Mouse (Mus musculus): Measurements from ENCODE around the gene Antxr2. TPM values are rescaled to one million over a fixed set of nuclear protein-coding genes. Genes with fewer than 3 reads are reported as not detected.

Antxr2 gene
- polyA plus RNA-seq, 2 experiments = 1.1 to 4.0 TPM

DNA sequence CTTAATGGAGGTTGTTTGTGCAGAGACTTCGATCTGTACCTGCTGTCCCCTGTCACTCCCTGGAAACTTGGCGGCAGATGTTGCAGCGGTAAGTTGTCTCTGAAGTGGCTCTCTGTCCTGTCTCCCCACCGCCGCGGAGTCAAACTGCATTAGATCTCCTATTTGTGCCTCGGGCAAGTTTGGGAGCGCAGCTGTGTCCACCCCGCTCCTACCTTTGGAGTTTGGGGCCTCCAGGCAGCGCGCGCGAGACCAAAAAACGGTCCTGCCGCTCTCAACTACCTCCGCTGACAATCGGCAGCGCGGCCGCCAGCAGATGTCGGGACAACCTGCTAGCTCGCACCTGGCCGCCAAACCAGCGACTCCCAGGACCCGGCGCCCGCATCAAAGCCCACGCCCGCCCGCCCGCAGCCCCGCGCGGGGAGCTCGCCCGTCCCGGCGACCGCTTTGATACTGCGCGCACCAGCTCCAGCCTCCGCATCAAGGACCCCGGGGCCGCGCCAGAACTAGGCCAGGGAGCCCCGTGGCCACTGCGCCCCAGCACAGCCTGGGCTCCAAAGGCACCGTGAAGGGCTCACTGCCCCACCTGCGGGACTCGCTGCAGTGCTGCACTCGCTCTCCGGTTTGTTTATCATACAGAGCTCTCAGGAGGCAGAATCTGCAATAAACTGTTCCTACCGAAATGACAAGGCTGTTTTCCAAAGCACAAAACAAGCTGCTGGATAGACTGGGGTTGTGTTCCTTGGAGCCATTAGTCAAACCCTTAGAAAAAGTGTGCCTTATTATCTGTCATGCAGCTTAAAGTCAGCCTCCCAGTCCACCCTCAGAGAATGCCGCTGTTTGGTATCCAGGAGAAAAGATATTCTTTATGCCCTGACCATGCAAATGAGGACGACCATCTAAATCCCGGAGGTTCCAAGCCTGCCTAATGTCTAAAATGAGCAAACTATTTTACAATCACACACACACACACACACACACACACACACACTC lies 95.4 kb downstream of the Antxr2 start:
- WGBS (ENCODE audit: insufficient replicate concordance) = 6% methylated on average over 56 of the region's 56 CpGs
- DNase-seq (ENCODE audit: low read depth in 3 of 3, low spot score in 3 of 3) = no peak
- Histone ChIP-seq H3K9me3 (ENCODE audit: control insufficient read depth, low read length) (no peaks in the 10 kb centered on the region), H3K4me3 (ENCODE audit: insufficient read depth in 1 of 2, low read depth in 2 of 2, low read length in 2 of 2) (peak overlapping the region; percentile 9 to 22; a peak in 1 of 4 replicates), H3K4me2 (ENCODE audit: low read depth) (peak overlapping the region; percentile 40), H3K9ac (replicated peaks) (no peak overlapping the region), H3K4me1 (replicated peaks; ENCODE audit: control insufficient read depth in 2 of 2, insufficient read depth in 2 of 2, low read length in 1 of 2) (no peaks in the 10 kb centered on the region), H3K27me3 (ENCODE audit: control insufficient read depth, insufficient read depth, low read length) (peaks cover 6% of the 10 kb centered on the region; the same call in 1 of the 2 replicates), H3K27ac (no peak overlapping the region), H3K36me3 (replicated peaks; ENCODE audit: control insufficient read depth, insufficient read depth, low read depth) (no peaks in the 10 kb centered on the region)
- TF ChIP-seq CTCF (IDR thresholded peaks at IDR 0.05; ENCODE audit: low read depth) (peak; percentile 20), EP300 (IDR thresholded peaks at IDR 0.05; ENCODE audit: low read depth) (no peak)
- no peak for ATAC-seq (ENCODE audit: insufficient read depth)

DNA sequence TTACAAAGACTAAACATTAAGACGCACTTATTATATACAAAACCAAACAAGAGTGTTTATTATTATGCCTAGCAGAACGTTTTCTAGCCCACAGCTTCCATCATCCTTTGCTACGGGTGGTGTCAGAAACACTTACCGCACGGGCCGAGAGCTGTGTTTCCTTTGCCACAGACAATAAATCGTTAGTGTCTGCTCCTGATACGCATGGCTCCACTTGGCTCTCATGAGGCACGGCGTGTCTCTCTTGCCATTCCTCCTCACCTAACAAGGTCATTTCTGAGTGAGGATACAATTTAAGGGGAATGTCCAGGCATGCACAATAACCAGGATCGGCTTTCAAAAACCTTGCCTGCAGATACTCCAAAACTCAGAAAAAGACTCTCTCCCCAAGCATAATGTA lies 113.2 kb downstream of the Antxr2 start:
- Histone ChIP-seq H3K4me2 (ENCODE audit: low read depth) (no peak overlapping the region), H3K4me1 (replicated peaks; ENCODE audit: control insufficient read depth in 2 of 2, insufficient read depth in 2 of 2, low read length in 1 of 2) (no peaks in the 10 kb centered on the region), H3K9me3 (ENCODE audit: control insufficient read depth, low read length) (no peaks in the 10 kb centered on the region), H3K36me3 (replicated peaks; ENCODE audit: control insufficient read depth, insufficient read depth, low read depth) (no peaks in the 10 kb centered on the region), H3K9ac (replicated peaks) (no peak overlapping the region), H3K27ac (no peak overlapping the region), H3K4me3 (ENCODE audit: insufficient read depth in 1 of 2, low read depth in 2 of 2, low read length in 2 of 2) (no peak overlapping the region), H3K27me3 (ENCODE audit: control insufficient read depth, insufficient read depth, low read length) (no peaks in the 10 kb centered on the region)
- ATAC-seq (ENCODE audit: insufficient read depth) (no peak), DNase-seq (ENCODE audit: low read depth in 3 of 3, low spot score in 3 of 3) (no peak)
- no peak for TF ChIP-seq CTCF (IDR thresholded peaks at IDR 0.05; ENCODE audit: low read depth)
- TF ChIP-seq EP300 (IDR thresholded peaks at IDR 0.05; ENCODE audit: low read depth) = no peak
- 64% methylated on average over 11 of the region's 11 CpGs for WGBS (ENCODE audit: insufficient replicate concordance)

DNA sequence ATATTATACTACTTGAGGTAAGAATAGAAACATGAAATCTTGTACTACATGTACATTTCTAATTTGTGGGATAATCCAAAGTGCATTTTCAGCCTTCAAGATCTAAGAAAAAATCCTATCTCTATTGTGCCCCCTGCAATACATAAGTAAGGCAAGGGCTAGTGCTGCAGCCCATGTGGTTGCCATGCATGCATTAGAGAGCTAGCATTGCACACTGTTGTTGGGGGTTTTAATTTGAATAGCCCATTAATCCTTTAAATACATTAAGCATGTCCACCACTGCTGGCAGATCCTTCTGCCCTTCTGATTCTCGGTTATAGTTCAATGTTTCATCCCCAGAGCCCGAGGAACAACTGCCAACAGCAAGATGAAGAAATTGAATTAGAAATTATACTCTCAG lies 116.0 kb downstream of the Antxr2 start:
- Histone ChIP-seq H3K4me3 (ENCODE audit: insufficient read depth in 1 of 2, low read depth in 2 of 2, low read length in 2 of 2) (no peak overlapping the region), H3K9me3 (ENCODE audit: control insufficient read depth, low read length) (no peaks in the 10 kb centered on the region), H3K36me3 (replicated peaks; ENCODE audit: control insufficient read depth, insufficient read depth, low read depth) (no peaks in the 10 kb centered on the region), H3K27ac (no peak overlapping the region), H3K4me1 (replicated peaks; ENCODE audit: control insufficient read depth in 2 of 2, insufficient read depth in 2 of 2, low read length in 1 of 2) (no peaks in the 10 kb centered on the region), H3K27me3 (ENCODE audit: control insufficient read depth, insufficient read depth, low read length) (no peaks in the 10 kb centered on the region), H3K4me2 (ENCODE audit: low read depth) (no peak overlapping the region), H3K9ac (replicated peaks) (no peak overlapping the region)
- TF ChIP-seq CTCF (IDR thresholded peaks at IDR 0.05; ENCODE audit: low read depth) (no peak), EP300 (IDR thresholded peaks at IDR 0.05; ENCODE audit: low read depth) (no peak)
- ATAC-seq (ENCODE audit: insufficient read depth) (no peak), DNase-seq (ENCODE audit: low read depth in 3 of 3, low spot score in 3 of 3) (no peak)
- 47% methylated on average over 2 of the region's 2 CpGs for WGBS (ENCODE audit: insufficient replicate concordance)

DNA sequence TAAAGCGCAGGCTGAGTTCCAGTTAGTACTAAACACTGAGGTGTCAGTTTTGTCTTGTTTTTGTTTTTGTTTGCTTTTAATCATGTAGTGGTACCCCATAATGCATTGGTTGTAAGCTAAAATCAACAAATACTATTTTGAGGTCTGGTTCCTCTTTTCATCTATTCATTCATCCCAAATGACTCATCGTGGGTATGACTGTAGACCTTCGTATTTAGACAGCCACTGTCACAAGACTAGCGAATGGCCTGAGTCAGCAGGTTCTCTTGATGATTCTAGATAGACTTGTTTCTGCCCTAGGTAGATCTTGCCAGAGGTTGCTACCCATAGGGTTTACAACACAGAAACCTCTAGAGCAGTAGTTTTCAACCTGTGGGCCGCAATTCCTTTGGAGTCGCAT lies 116.9 kb downstream of the Antxr2 start:
- no peak overlapping the region for H3K4me3 ChIP-seq (ENCODE audit: insufficient read depth in 1 of 2, low read depth in 2 of 2, low read length in 2 of 2)
- DNase-seq (ENCODE audit: low read depth in 3 of 3, low spot score in 3 of 3) = no peak
- no peak overlapping the region for H3K4me2 ChIP-seq (ENCODE audit: low read depth)
- H3K27me3 ChIP-seq (ENCODE audit: control insufficient read depth, insufficient read depth, low read length) = no peaks in the 10 kb centered on the region
- H3K9ac ChIP-seq (replicated peaks) = no peak overlapping the region
- WGBS (ENCODE audit: insufficient replicate concordance) = 59% methylated on average over 6 of the region's 6 CpGs
- no peaks in the 10 kb centered on the region for H3K36me3 ChIP-seq (replicated peaks; ENCODE audit: control insufficient read depth, insufficient read depth, low read depth)
- TF ChIP-seq CTCF (IDR thresholded peaks at IDR 0.05; ENCODE audit: low read depth) (no peak), EP300 (IDR thresholded peaks at IDR 0.05; ENCODE audit: low read depth) (no peak)
- no peaks in the 10 kb centered on the region for H3K9me3 ChIP-seq (ENCODE audit: control insufficient read depth, low read length)
- no peak for ATAC-seq (ENCODE audit: insufficient read depth)
- H3K4me1 ChIP-seq (replicated peaks; ENCODE audit: control insufficient read depth in 2 of 2, insufficient read depth in 2 of 2, low read length in 1 of 2) = no peaks in the 10 kb centered on the region
- H3K27ac ChIP-seq = no peak overlapping the region

DNA sequence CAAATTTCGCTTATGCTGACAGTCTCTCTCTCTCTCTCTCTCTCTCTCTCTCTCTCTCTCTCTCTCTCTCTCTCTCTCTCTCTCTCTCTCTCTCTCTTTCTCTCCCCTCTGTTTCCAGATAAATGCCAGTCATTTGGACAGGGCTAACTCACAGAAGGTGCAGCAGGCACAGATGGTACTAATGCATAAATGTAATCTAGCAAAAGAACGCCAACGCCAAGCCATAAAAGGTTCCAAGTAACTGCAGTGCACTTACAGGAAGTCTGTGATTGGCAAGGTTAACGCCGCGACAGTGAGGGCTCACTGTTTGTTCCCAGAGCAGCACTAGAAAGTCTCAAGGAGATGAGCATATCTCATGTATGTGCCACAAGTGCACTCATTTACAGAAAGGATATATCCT lies 123.4 kb downstream of the Antxr2 start:
- 69% methylated on average over 6 of the region's 6 CpGs for WGBS (ENCODE audit: insufficient replicate concordance)
- no peaks in the 10 kb centered on the region for H3K27me3 ChIP-seq (ENCODE audit: control insufficient read depth, insufficient read depth, low read length)
- ATAC-seq (ENCODE audit: insufficient read depth) = no peak
- H3K4me1 ChIP-seq (replicated peaks; ENCODE audit: control insufficient read depth in 2 of 2, insufficient read depth in 2 of 2, low read length in 1 of 2) = no peaks in the 10 kb centered on the region
- no peaks in the 10 kb centered on the region for H3K9me3 ChIP-seq (ENCODE audit: control insufficient read depth, low read length)
- H3K27ac ChIP-seq = no peak overlapping the region
- no peak for DNase-seq (ENCODE audit: low read depth in 3 of 3, low spot score in 3 of 3)
- no peak overlapping the region for H3K4me3 ChIP-seq (ENCODE audit: insufficient read depth in 1 of 2, low read depth in 2 of 2, low read length in 2 of 2)
- no peaks in the 10 kb centered on the region for H3K36me3 ChIP-seq (replicated peaks; ENCODE audit: control insufficient read depth, insufficient read depth, low read depth)
- no peak overlapping the region for H3K4me2 ChIP-seq (ENCODE audit: low read depth)
- no peak overlapping the region for H3K9ac ChIP-seq (replicated peaks)
- no peak for TF ChIP-seq EP300 (IDR thresholded peaks at IDR 0.05; ENCODE audit: low read depth)
- no peak for TF ChIP-seq CTCF (IDR thresholded peaks at IDR 0.05; ENCODE audit: low read depth)
